Mouse (Mus musculus): ENCODE measurements around the gene Rbp3.

Gene Rbp3

GRCm38 (mm10) chr14:33953761-33954160 is at the start of gene Rbp3:
Gene Rbp3, plus strand, starts transcription at chr14:33954003.
- Histone ChIP-seq H3K27me3 (ENCODE audit: insufficient read depth, low read length) (peaks cover 36% of the 10 kb centered on the region), H3K4me3 (replicated peaks; ENCODE audit: low read length) (no peak within 1 kb of the TSS), H3K36me3 (ENCODE audit: insufficient read depth, low read length) (no peaks in the 10 kb centered on the region), H3K4me1 (replicated peaks; ENCODE audit: low read depth, low read length) (peaks cover 12% of the 10 kb centered on the region), H3K9me3 (ENCODE audit: low read length) (no peaks in the 10 kb centered on the region)
- TF ChIP-seq POU5F1 (IDR thresholded peaks at IDR 0.05; ENCODE audit: borderline replicate concordance, low read length) (no peak), NANOG (IDR thresholded peaks at IDR 0.05; ENCODE audit: borderline replicate concordance, low read length) (no peak), CTCF (conservative IDR thresholded peaks at IDR 0.05; ENCODE audit: low read length) (no peak)

- H3K4me1 ChIP-seq (replicated peaks; ENCODE audit: low read depth, low read length): no peaks in the 10 kb centered on the region
- TF ChIP-seq CTCF (conservative IDR thresholded peaks at IDR 0.05; ENCODE audit: low read length): no peak
- TF ChIP-seq NANOG (IDR thresholded peaks at IDR 0.05; ENCODE audit: borderline replicate concordance, low read length): no peak
- no peak for TF ChIP-seq POU5F1 (IDR thresholded peaks at IDR 0.05; ENCODE audit: borderline replicate concordance, low read length)
- H3K4me3 ChIP-seq (replicated peaks; ENCODE audit: low read length): no peak overlapping the region
- H3K9me3 ChIP-seq (ENCODE audit: low read length): peaks cover 77% of the 10 kb centered on the region
- H3K27me3 ChIP-seq (ENCODE audit: insufficient read depth, low read length): no peaks in the 10 kb centered on the region
- H3K36me3 ChIP-seq (ENCODE audit: insufficient read depth, low read length): no peaks in the 10 kb centered on the region
Measured at GRCm38 (mm10) chr14:33904851-33905250, 49.0 kb upstream of the Rbp3 start.

GRCm38 (mm10) chr14:33913727-33914126 is 40.1 kb upstream of the Rbp3 start:
- H3K4me1 ChIP-seq (replicated peaks; ENCODE audit: low read depth, low read length): no peaks in the 10 kb centered on the region
- peaks cover 4% of the 10 kb centered on the region for H3K27me3 ChIP-seq (ENCODE audit: insufficient read depth, low read length)
- TF ChIP-seq NANOG (IDR thresholded peaks at IDR 0.05; ENCODE audit: borderline replicate concordance, low read length): no peak
- peak; percentile 49 for TF ChIP-seq CTCF (conservative IDR thresholded peaks at IDR 0.05; ENCODE audit: low read length)
- H3K36me3 ChIP-seq (ENCODE audit: insufficient read depth, low read length): no peaks in the 10 kb centered on the region
- H3K4me3 ChIP-seq (replicated peaks; ENCODE audit: low read length): no peak overlapping the region
- peaks cover 17% of the 10 kb centered on the region for H3K9me3 ChIP-seq (ENCODE audit: low read length)

- H3K4me1 ChIP-seq (replicated peaks; ENCODE audit: low read depth, low read length): no peaks in the 10 kb centered on the region
- H3K9me3 ChIP-seq (ENCODE audit: low read length): peaks cover 14% of the 10 kb centered on the region
- TF ChIP-seq CTCF (conservative IDR thresholded peaks at IDR 0.05; ENCODE audit: low read length): no peak
- no peak for TF ChIP-seq POU5F1 (IDR thresholded peaks at IDR 0.05; ENCODE audit: borderline replicate concordance, low read length)
- TF ChIP-seq NANOG (IDR thresholded peaks at IDR 0.05; ENCODE audit: borderline replicate concordance, low read length): no peak
- no peaks in the 10 kb centered on the region for H3K36me3 ChIP-seq (ENCODE audit: insufficient read depth, low read length)
- peaks cover 8% of the 10 kb centered on the region for H3K27me3 ChIP-seq (ENCODE audit: insufficient read depth, low read length)
- H3K4me3 ChIP-seq (replicated peaks; ENCODE audit: low read length): no peak overlapping the region
Measured at GRCm38 (mm10) chr14:33914206-33914605, 39.6 kb upstream of the Rbp3 start.

GRCm38 (mm10) chr14:33920727-33921559 is 32.9 kb upstream of the Rbp3 start:
- TF ChIP-seq POU5F1 (IDR thresholded peaks at IDR 0.05; ENCODE audit: borderline replicate concordance, low read length) (no peak), NANOG (IDR thresholded peaks at IDR 0.05; ENCODE audit: borderline replicate concordance, low read length) (no peak), CTCF (conservative IDR thresholded peaks at IDR 0.05; ENCODE audit: low read length) (no peak)
- peaks cover 5% of the 10 kb centered on the region for H3K4me1 ChIP-seq (replicated peaks; ENCODE audit: low read depth, low read length)
- H3K9me3 ChIP-seq (ENCODE audit: low read length): no peaks in the 10 kb centered on the region
- no peaks in the 10 kb centered on the region for H3K36me3 ChIP-seq (ENCODE audit: insufficient read depth, low read length)
- no peak overlapping the region for H3K4me3 ChIP-seq (replicated peaks; ENCODE audit: low read length)
- peaks cover 70% of the 10 kb centered on the region for H3K27me3 ChIP-seq (ENCODE audit: insufficient read depth, low read length)

- H3K36me3 ChIP-seq (ENCODE audit: insufficient read depth, low read length): no peaks in the 10 kb centered on the region
- peaks cover 87% of the 10 kb centered on the region for H3K27me3 ChIP-seq (ENCODE audit: insufficient read depth, low read length)
- H3K9me3 ChIP-seq (ENCODE audit: low read length): no peaks in the 10 kb centered on the region
- H3K4me3 ChIP-seq (replicated peaks; ENCODE audit: low read length): peak overlapping the region; percentile 78
- peaks cover 5% of the 10 kb centered on the region for H3K4me1 ChIP-seq (replicated peaks; ENCODE audit: low read depth, low read length)
- TF ChIP-seq NANOG (IDR thresholded peaks at IDR 0.05; ENCODE audit: borderline replicate concordance, low read length): no peak
- no peak for TF ChIP-seq POU5F1 (IDR thresholded peaks at IDR 0.05; ENCODE audit: borderline replicate concordance, low read length)
- TF ChIP-seq CTCF (conservative IDR thresholded peaks at IDR 0.05; ENCODE audit: low read length): no peak
Measured at GRCm38 (mm10) chr14:33922771-33923167, 31.0 kb upstream of the Rbp3 start.

GRCm38 (mm10) chr14:33923168-33924070 is 30.4 kb upstream of the Rbp3 start, which contains the start of gene Gdf10:
Gene Gdf10, plus strand, starts transcription at chr14:33923587.
- H3K27me3 ChIP-seq (ENCODE audit: insufficient read depth, low read length): peaks cover 93% of the 10 kb centered on the region

GRCm38 (mm10) chr14:33931853-33932252 is 21.9 kb upstream of the Rbp3 start:
- Histone ChIP-seq H3K36me3 (ENCODE audit: insufficient read depth, low read length) (no peaks in the 10 kb centered on the region), H3K4me1 (replicated peaks; ENCODE audit: low read depth, low read length) (peaks cover 9% of the 10 kb centered on the region; the same call in 1 of the 2 replicates), H3K9me3 (ENCODE audit: low read length) (peaks cover 5% of the 10 kb centered on the region; the same call in 1 of the 2 replicates), H3K4me3 (replicated peaks; ENCODE audit: low read length) (peak overlapping the region; percentile 49), H3K27me3 (ENCODE audit: insufficient read depth, low read length) (peaks cover 75% of the 10 kb centered on the region)
- TF ChIP-seq CTCF (conservative IDR thresholded peaks at IDR 0.05; ENCODE audit: low read length) (no peak), NANOG (IDR thresholded peaks at IDR 0.05; ENCODE audit: borderline replicate concordance, low read length) (no peak), POU5F1 (IDR thresholded peaks at IDR 0.05; ENCODE audit: borderline replicate concordance, low read length) (no peak)

More at GRCm38 (mm10) chr14:33923168-33924070, 30.4 kb upstream of the Rbp3 start, which contains the start of gene Gdf10:
- Histone ChIP-seq H3K9me3 (ENCODE audit: low read length) (no peaks in the 10 kb centered on the region), H3K4me3 (replicated peaks; ENCODE audit: low read length) (peak within 1 kb of the TSS; percentile 78), H3K36me3 (ENCODE audit: insufficient read depth, low read length) (no peaks in the 10 kb centered on the region), H3K4me1 (replicated peaks; ENCODE audit: low read depth, low read length) (peaks cover 5% of the 10 kb centered on the region)
- TF ChIP-seq POU5F1 (IDR thresholded peaks at IDR 0.05; ENCODE audit: borderline replicate concordance, low read length) (no peak), CTCF (conservative IDR thresholded peaks at IDR 0.05; ENCODE audit: low read length) (no peak), NANOG (IDR thresholded peaks at IDR 0.05; ENCODE audit: borderline replicate concordance, low read length) (no peak)
